In the genomic region with DNA sequence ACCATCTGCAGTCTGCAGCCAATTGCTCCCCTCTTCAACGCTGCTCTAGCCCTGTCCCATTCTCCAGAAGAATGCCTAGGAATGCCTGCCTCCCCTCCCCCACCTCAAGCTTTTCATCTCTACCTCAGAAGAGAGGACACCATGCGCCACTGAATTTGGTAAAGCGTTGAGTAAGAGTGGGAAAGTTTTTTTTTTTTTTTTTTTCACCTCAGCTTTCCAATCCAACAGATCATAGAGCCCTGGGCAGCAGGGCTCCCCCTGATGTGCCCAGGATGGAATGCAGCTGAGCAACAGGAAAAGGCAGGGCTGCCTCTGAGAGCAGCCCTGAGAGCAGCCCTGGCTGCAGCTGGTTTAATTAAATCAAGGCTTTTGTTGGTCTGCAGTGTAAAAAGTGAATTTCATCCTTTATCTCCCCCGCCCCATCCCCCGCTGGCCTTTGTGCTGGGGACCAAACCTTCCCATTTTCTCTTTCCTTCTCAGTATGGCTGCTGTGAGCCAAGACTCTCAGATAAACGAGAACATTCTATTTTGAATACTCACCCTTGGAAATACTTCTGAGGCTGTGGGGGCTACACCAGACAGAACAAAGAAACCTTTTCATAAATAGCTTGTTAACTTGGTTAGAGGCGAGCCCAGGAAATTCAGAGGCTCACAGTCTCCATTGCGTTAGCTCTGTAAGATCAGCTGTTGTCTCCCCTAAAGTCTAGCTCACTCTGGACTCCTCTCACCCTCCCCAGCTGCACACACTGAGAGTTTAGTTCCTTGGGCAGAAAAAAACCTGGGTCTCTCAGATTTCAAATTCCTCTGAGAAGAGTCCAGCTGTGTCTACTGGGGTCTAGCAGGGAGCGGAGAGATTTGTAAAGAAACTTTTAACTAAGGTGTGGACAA, we compare ENCODE assay signal across 9 mouse cellular contexts. TPM values are rescaled to one million over a fixed set of nuclear protein-coding genes. Genes with fewer than 3 reads are reported as not detected.
DNase-seq lines count a peak whose midpoint lies in the region; ATAC-seq and TF ChIP-seq lines count a peak whose summit lies in the region.
"Had no signal": no experiment of that assay in that cellular context is flagged by ENCODE, and none has a peak within 500 bp of the region (broad histone marks: within the 10 kb centered on the region; RNA-seq: fewer than 3 reads in every experiment).

No protein-coding gene starts in this region.

- TF ChIP-seq EP300 in liver, postnatal 0 days (IDR thresholded peaks at IDR 0.05; ENCODE audit: low read depth): no peak

- no peaks in the 10 kb centered on the region for H3K36me3 ChIP-seq in heart, embryonic 14.5 days (ENCODE audit: control insufficient read depth, insufficient read depth, low read length)
- no peaks in the 10 kb centered on the region for H3K36me3 ChIP-seq in midbrain, embryonic 11.5 days (ENCODE audit: control insufficient read depth, insufficient read depth, low read length)
- H3K36me3 ChIP-seq in liver, postnatal 0 days (replicated peaks; ENCODE audit: insufficient read depth, low read length): no peaks in the 10 kb centered on the region

- 32% methylated on average over 9 of the region's 9 CpGs for WGBS in heart, embryonic 14.5 days
- 10% methylated on average over 9 of the region's 9 CpGs for WGBS in midbrain, embryonic 11.5 days
- 60% methylated on average over 9 of the region's 9 CpGs for WGBS in liver, postnatal 0 days (ENCODE audit: insufficient replicate concordance)

- H3K9me3 ChIP-seq in heart, embryonic 14.5 days (ENCODE audit: control insufficient read depth, low read length): no peaks in the 10 kb centered on the region
- H3K9me3 ChIP-seq in midbrain, embryonic 11.5 days (ENCODE audit: control insufficient read depth, low read length): no peaks in the 10 kb centered on the region
- no peaks in the 10 kb centered on the region for H3K9me3 ChIP-seq in liver, postnatal 0 days (ENCODE audit: low read length)

- no peak overlapping the region for H3K4me2 ChIP-seq in heart, embryonic 14.5 days (ENCODE audit: low read length)
- no peak overlapping the region for H3K4me2 ChIP-seq in midbrain, embryonic 11.5 days
- no peak overlapping the region for H3K4me2 ChIP-seq in liver, postnatal 0 days (ENCODE audit: low read depth, low read length)

- peaks cover 0 to 6% of the 10 kb centered on the region in 2 experiments; a peak in 1 of 4 replicates for H3K4me1 ChIP-seq in heart, embryonic 14.5 days (ENCODE audit: control insufficient read depth in 2 of 2, insufficient read depth in 2 of 2, low read length in 2 of 2)
- peaks cover 13% of the 10 kb centered on the region for H3K4me1 ChIP-seq in midbrain, embryonic 11.5 days (ENCODE audit: control insufficient read depth, insufficient read depth, low read length)
- H3K4me1 ChIP-seq in liver, postnatal 0 days (ENCODE audit: insufficient read depth): no peaks in the 10 kb centered on the region

- TF ChIP-seq CTCF in liver, postnatal 0 days (IDR thresholded peaks at IDR 0.05; ENCODE audit: low read depth): no peak

- no peak overlapping the region for H3K4me3 ChIP-seq in heart, embryonic 14.5 days (ENCODE audit: control insufficient read depth in 1 of 2, insufficient read depth in 1 of 2, low read depth in 1 of 2, low read length in 2 of 2)
- no peak overlapping the region for H3K4me3 ChIP-seq in midbrain, embryonic 11.5 days (ENCODE audit: low read depth, low read length)
- H3K4me3 ChIP-seq in liver, postnatal 0 days (ENCODE audit: low read depth, low read length): no peak overlapping the region
- H3K4me3 ChIP-seq: erythroblast, embryonic 14.5 days had no signal

- peak; percentile 35; the same call in 1 of the 2 replicates for ATAC-seq in heart, embryonic 14.5 days (ENCODE audit: insufficient number of reproducible peaks, insufficient read depth, low FRiP score, low read depth)
- peak; percentile 91 for ATAC-seq in midbrain, embryonic 11.5 days (ENCODE audit: low FRiP score)
- no peak for ATAC-seq in liver, postnatal 0 days
- no peak for ATAC-seq in megakaryocyte, adult 5-6 weeks (ENCODE audit: poor library complexity, severe bottlenecking)

- H3K27ac ChIP-seq in heart, embryonic 14.5 days (replicated peaks in 1 of 2; ENCODE audit: control insufficient read depth in 1 of 2, insufficient read depth in 1 of 2, low read depth in 2 of 2, low read length in 2 of 2): peak overlapping the region; percentile 56 to 86
- peak overlapping the region; percentile 69 for H3K27ac ChIP-seq in midbrain, embryonic 11.5 days (ENCODE audit: low read depth, low read length)
- no peak overlapping the region for H3K27ac ChIP-seq in liver, postnatal 0 days (ENCODE audit: low read depth)

- H3K9ac ChIP-seq in heart, embryonic 14.5 days (ENCODE audit: low read length): no peak overlapping the region
- H3K9ac ChIP-seq in midbrain, embryonic 11.5 days (ENCODE audit: low read length): peak overlapping the region; percentile 29; the same call in 1 of the 2 replicates
- H3K9ac ChIP-seq in liver, postnatal 0 days (replicated peaks): no peak overlapping the region

- DNase-seq in heart, adult 8-10 months (ENCODE audit: low spot score): peak; percentile 13
- no peak for DNase-seq in heart, adult 9 months (ENCODE audit: low spot score in 2 of 2)
- DNase-seq in R1 (ENCODE audit: low read depth, low spot score): peak; percentile 46
- peak; percentile 94 for DNase-seq in midbrain, embryonic 11.5 days (ENCODE audit: low spot score, missing footprints)
- no peak for DNase-seq in liver, postnatal 0 days
- no peak for DNase-seq in urinary bladder, adult 2 months (ENCODE audit: low spot score)

- no peaks in the 10 kb centered on the region for H3K27me3 ChIP-seq in heart, embryonic 14.5 days (ENCODE audit: control insufficient read depth, insufficient read depth, low read length)
- H3K27me3 ChIP-seq in midbrain, embryonic 11.5 days (ENCODE audit: control insufficient read depth, insufficient read depth, low read length): no peaks in the 10 kb centered on the region
- H3K27me3 ChIP-seq in liver, postnatal 0 days (ENCODE audit: insufficient read depth, low read length): no peaks in the 10 kb centered on the region

RNA-seq across cellular contexts. Expression of a gene that starts 36.0 kb away (rescaled TPM):
- total RNA-seq in heart, adult 8-10 months (2022): 10 to 100 TPM; 61.1 to 80.7 (median 65.7) TPM
- 139 and 143 TPM in 2 replicates for polyA plus RNA-seq in heart, embryonic 14.5 days (2014; fragmentation: Nextera tagmentation; extraction: Ambion mirVana)
- polyA plus RNA-seq in midbrain, embryonic 11.5 days (2014; fragmentation: Nextera tagmentation; extraction: Ambion mirVana): 291 and 296 TPM in 2 replicates
- polyA plus RNA-seq in liver, postnatal 0 days (2015; fragmentation: Nextera tagmentation; extraction: Ambion mirVana): 50.0 and 50.4 TPM in 2 replicates
- polyA plus RNA-seq in urinary bladder, adult 2 months (2012; rRNA removed): 61.3 and 68.7 TPM in 2 replicates
- total RNA-seq in megakaryocyte, adult 5-6 weeks (2015): 54.6 and 68.3 TPM in 2 replicates
- total RNA-seq in megakaryocyte, adult 5-6 weeks (2017): 80.3 and 107 TPM in 2 replicates

Comparison
In these comparisons a context has a peak if more than half of its experiments do, and no peak if none do; other contexts are left out.
1. DNase-seq: peak in heart, adult 8-10 months (single experiment), R1 (single experiment) and midbrain, embryonic 11.5 days (single experiment); none in heart, adult 9 months (0 of 2), liver, postnatal 0 days (single experiment) and urinary bladder, adult 2 months (single experiment).
2. ATAC-seq: peak in heart, embryonic 14.5 days (single experiment) and midbrain, embryonic 11.5 days (single experiment); none in liver, postnatal 0 days (single experiment) and megakaryocyte, adult 5-6 weeks (single experiment).